Mouse (Mus musculus) adrenal gland, adult 18-20 months (tissue): ENCODE measurements at regions not wholly inside any gene's neighbourhood (a gene's known extent, or its start where the extent isn't known, plus 50 kb on each side); places are given as distances from the start of the nearest gene placed in this dataset.
A peak's percentile ranks its signal among the peaks of the same experiment; 100 is the strongest.
"Not testable (repeated sequence)": the region's sequence is repeated elsewhere in the genome, so short reads cannot be mapped to it uniquely, and the experiment has no call there.

ENCODE experiments used
- DNase-seq, 2 experiments: peaks; one replicate each; pipeline ENCODE4 v3.0.0; 2021 to 2022; ENCODE audit warnings: low spot score in 2 of 2

DNA sequence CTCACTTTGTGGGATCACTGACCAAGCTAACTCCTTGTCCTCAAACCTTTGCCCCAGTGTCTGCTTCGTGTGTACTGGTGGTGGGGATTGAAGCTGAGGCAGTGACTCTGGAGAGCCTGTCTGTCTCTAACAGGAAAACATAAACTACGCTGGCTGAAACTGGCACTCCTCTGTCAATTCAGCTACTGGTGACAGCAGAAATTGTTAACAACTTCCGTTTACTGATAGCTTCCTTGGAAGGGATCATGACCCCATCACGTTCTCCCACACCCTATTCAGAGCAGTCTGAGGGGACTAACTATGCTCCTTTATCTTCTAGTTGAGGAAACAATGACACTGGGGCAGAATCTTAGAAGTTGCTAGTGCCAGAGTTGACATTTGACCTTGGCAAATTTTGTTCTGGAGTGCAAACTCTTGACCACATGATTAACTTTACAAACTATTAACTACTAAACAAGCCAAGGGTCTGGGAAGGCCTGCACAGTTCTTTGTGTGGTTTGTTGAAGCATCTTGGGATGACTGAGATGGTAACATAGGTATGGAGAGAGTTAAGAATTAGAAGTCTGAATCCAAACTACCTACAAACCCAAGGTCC lies 96.7 kb upstream of the Max start:
- DNase-seq, result no peak

DNA sequence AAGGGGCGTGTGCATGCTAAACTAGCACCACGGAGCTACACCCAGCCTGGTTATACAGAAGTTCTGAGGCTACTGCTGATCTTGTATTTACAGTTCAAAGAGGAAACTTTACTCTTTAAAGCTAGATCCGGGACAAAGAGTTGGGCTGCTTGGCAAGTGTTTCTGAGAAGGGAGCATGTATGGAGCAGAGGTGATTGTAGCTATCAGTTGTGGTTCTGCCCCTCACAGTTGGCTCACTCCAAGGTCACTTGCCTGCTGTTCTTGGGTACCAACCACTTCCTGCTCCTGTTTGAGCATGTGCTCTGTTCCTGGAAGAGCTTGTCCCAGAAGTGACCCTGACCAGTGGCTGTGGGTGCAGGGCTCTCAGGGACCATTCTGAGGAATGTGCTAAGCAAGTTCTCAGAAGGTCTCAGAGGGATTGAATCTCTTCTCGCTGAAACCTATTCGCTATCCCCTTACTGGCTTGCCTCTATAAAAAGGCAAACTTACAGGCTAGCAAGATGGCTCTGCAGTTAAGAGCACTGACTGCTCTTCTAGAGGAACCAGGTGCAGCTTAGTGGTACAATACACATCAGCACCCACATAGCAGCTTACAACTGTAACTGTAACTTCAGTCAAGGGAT lies 94.9 kb upstream of the Max start:
- DNase-seq, result no peak

DNA sequence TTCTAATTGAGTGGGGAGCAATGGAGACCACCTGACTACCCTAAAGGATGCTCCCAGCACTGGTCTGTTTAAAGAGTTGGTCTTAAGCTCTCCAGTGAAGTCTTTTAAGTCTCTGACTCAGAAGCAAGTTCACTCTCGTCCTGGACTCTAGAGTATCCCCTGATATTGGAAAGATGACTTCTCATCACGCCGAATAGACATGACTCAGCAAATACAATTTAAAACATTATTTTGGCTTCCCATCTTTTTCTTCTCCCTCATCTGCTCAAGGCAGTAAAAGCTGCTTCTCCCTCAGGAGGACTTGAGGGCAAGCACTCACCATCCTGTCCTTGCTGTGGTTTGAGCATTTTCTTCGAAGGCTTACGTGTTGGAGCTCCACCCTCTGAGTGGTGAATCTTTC lies 92.7 kb upstream of the Max start:
- no peak for DNase-seq

DNA sequence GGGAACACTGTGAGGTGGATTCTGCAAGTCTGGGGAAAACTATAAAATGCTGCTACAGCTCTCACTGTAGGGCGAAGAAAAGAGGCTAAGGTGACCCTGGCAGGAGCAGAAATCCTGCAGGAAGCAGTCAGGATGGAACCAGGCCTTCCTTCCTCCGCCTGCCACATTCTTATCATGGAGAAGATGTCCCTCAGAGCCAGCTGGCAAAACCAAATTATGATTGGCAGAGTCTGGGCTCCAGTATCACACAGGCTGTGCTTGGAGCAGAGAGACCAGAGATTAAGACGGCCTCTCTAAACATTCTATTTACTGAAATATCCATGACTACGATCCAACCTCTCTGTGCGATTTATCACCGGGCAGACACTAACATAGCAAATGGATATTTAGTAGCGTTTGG lies 92.2 kb upstream of the Max start:
- no peak for DNase-seq

DNA sequence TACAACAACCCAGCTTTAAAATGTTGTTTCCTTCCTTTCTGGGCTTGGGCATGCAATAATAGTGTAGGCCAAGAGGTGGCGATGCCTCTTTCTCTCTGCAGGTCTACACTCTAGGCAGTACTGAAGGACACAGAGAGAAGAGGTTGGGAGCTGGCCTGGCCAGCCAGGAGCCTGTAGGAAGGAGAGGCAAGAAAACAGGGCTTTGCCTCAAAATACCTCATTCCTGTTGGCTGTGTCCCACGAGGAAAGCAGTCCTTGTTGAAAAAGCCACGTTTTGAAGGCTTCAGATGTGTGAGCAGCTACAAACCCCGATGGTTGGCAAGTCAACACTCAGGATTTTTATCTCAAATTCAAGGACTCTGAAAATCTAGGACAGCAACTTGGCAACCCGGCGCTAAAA lies 90.9 kb upstream of the Max start:
- peak; percentile 38 to 52 for DNase-seq

DNA sequence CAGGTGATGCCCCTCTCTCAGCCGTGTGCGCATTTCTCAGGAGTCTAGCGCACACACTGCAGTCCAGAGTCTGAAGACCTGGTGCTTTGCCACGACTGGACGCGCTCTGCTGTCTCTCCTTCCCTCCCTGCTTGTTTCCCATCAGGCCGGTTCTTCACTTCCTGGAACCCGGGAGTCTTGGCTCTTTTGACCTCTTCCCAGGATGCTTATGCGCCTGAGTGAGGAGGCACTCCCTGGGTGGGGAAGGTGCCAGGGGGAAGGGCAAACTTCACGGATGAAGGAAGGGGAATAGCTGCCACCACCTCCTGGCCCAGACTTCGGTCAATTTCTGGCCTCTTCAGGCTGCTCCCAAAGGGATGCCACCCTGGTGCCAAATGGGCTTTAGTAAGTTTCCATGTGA lies 86.4 kb upstream of the Max start:
- no peak for DNase-seq

DNA sequence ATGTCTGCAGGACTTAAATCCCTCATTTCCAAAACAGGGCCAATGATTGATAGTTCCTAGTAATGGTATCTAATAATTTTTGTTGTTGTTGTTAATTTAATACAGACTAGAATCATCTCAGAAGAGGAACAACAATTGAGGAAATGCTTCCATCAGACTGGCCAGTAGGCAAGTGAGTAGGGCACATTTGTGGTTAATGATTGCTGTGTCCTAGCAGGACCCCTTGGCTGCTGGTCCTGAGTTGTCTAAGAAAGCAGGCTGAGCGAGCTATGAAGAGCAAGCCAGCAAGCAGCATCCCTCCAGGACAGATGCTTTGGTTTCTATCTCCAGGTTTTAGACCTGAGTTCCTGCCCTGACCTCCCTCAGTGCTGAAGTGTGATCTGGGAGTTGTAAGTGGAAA lies 85.3 kb upstream of the Max start:
- no peak for DNase-seq

GRCm38 (mm10) chr12:77045956-77046355 lies 84.0 kb upstream of the Max start:
- peak; percentile 67 to 71 for DNase-seq

DNA sequence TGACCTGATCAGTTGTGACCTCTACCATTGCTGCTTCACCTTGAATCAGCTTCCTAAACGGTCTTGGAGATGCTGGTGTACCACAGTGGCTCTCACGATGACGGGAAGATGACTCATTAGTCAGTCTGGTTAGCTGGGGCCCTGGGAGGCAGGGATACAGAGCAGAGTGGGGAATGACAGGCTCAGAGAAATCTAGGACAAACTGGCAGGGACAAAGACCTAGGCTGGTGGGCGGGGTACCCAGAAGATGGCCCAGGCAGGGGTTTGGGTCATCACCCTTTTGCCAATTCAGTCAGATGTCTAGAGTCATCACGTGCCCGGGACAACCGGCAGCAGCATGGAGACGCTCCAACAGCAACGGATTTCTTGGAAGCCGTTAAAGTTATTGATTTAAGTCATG lies 83.4 kb upstream of the Max start:
- peak in 1 of 2 experiments; percentile 49 for DNase-seq

DNA sequence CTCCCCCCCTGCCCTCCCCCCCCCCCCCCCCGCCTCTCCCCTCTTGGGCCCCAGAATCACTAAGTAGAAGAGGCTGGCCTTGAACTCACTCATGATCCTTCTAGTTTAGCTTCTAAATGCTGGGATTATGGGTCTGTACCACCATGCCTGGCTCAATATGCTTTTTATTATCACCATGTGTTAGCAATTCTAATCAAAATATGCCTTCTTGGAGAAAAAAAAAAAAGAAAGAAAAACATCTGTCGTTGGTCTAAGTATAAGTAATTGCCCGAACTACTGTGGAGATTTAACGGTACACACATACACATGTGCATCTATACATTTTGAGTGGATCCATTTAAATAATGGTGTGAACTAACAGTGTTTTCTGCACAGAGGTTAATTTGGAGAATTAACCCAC lies 80.4 kb upstream of the Max start:
- no peak for DNase-seq

- DNase-seq, result no peak
Observed at GRCm38 (mm10) chr12:77041141-77041540, 79.1 kb upstream of the Max start.

DNA sequence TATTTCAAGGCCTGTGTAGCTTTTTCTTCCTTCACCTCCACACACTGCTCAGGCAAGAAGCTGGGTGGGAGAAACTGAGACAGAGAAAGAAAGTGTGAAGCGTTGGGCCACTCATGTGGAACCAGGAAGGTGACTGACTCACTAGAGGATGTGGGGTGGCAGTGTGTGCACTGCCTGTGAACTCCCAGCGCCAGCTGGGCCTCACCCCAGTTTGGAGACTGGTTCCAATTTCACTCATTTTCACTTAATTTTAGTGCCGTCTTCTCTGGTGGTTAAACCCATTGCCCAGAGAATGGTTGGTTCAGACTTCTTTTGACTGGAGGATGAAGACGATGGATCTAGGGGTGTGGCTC lies 77.9 kb upstream of the Max start:
- no peak for DNase-seq

GRCm38 (mm10) chr12:77039295-77039952 lies 77.4 kb upstream of the Max start:
- DNase-seq, result no peak

- DNase-seq, result no peak
Observed at GRCm38 (mm10) chr12:77035676-77036075, 73.7 kb upstream of the Max start.

GRCm38 (mm10) chr12:77031448-77031847 lies 69.4 kb upstream of the Max start:
- no peak for DNase-seq

DNA sequence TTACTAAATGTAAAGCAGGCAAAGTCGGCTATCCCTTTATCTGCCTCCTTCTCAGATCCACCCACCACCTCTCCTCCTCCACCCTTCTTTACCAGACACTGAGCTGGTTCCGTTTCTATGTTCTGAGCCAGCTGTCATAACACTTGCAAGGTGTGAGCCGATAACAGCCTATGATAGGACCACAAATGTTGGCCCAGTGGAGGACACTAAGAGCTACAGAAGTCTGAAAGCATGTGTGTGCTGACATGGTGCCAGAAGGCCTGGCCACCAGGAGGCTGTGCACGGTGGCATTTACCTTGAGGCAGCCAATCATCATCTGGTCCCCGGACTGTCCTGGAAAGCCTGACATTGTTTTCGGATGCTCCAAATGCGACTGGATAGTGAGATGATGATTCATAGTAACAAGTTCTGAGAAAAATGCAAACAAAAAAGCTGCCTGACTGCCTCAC lies 63.5 kb upstream of the Max start:
- DNase-seq, result no peak

GRCm38 (mm10) chr12:77022538-77022937 lies 60.5 kb upstream of the Max start:
- DNase-seq, result no peak

DNA sequence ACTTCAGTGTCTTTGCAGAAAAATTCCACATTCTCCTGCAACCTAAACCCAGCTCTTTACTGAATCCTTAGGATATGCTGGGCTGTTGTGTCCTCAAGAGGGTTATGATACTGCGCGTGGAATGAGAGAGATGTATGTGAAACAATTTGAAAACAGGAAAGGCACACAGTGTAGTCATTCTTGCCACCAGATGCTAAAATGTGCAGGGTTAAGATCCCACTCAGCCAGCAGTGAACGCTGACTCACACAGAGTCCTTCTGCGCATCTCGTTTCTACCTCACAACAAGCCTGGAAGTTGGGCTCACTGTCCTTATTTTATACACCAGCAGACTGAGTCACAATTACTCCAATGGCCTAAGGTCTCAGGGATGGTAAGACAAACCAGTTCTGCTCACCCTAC lies 59.9 kb upstream of the Max start:
- DNase-seq, result no peak

DNA sequence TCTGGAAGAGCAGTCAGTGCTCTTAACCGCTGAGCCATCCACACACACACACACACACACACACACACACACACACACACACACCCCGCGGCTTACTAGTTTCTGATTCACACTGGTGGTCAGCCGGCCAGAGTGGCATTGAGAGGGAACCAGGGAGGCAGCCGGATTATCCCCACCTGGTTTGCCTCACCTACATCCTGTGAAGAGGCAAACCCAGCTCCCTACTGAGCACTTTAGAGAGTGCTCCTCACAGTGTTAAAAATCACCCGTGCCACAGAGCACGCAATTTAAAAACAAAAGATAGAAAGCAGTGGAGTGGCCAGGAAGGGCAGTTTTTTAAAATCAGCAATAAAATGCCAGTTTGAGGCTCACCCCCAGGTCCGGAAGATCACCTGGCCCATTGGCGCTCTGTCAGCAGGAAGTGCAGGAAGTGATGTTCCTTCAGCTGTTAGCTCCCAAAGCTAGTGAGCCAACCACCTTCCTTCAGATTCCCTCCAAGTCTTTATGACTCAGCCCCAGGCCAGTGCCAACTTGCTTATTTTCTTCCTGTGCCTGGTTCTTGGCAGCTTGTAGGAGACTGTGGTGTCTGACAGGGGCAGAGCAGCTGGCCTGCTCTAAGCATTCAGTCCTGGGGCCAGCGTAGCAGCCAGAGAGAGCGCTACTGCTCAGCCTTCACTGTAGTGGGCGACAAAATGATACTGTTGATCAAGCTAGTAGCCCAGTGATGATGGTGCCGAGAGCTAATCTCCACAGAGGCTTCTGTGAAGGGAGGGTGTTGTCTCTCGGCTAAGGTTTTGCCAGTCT lies 57.9 kb upstream of the Max start:
- no peak for DNase-seq

DNA sequence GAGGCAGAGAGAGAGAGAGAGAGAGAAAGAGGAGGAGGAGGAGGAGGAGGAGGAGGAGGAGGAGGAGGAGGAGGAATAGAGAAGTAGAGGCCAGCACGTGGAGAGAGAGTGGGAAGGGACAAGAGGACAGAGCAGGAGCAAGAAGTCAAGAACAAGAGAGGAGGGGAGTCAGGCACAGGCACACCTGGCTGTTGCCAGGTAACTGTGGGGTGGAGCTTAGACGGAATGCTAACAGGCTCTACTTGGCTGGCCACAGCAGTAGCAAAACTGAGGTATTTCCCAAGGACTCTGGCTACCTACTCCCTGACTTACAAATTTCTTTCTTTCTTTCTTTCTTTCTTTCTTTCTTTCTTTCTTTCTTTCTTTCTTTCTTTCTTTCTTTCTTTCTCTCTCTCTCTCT lies 57.1 kb upstream of the Max start:
- not testable (repeated sequence) for DNase-seq

DNA sequence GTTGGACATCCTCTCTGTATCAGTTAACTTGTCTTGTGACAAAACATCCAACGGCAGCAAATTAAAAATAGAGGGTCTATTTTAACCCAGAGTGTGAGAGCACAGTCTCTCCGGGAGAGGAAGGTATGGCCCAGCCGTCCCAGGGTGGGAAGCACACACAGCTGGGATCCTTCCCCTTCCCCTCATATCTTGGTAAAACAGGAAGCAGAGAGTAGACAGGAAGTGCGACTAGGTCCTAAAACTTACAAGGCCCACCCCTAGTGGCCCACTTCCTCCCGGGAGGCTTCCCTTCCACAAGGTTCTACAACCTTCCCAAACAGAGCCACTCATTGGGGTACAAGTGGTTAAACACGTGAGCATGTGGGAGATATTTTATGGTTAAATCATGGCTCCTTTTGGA lies 56.4 kb upstream of the Max start:
- DNase-seq, result no peak

GRCm38 (mm10) chr12:77014908-77015307 lies 52.9 kb upstream of the Max start:
- DNase-seq, result no peak
